Mouse (Mus musculus) spleen, adult 2 months (tissue): Measurements from ENCODE around the gene Timm8a2. TPM values are rescaled to one million over a fixed set of nuclear protein-coding genes. Genes with fewer than 3 reads are reported as not detected.

Experiments used
- DNase-seq, 2 experiments: peaks; one replicate each; pipeline versions ENCODE4 v3.0.0 to v3.0.0-alpha.2; 2012 to 2021; ENCODE audit warnings: low spot score in 2 of 2, low read depth in 1 of 2
- H3K27ac ChIP-seq: fragments of 200-500 bp; 2 replicates; pipeline ENCODE4 v1.5.1; 2012; ENCODE audit warnings: low read length, inconsistent platforms; ENCODE audit not compliant: insufficient read depth
- H3K27me3 ChIP-seq: fragments of 200-500 bp; 2 replicates; pipeline ENCODE4 v1.6.1; 2012; ENCODE audit warnings: mild to moderate bottlenecking, moderate library complexity, low read length, inconsistent platforms; ENCODE audit not compliant: control insufficient read depth, insufficient read depth
- H3K36me3 ChIP-seq: fragments of 200-500 bp; 2 replicates; pipeline ENCODE4 v1.6.1; 2012; ENCODE audit warnings: mild to moderate bottlenecking, low read length, inconsistent platforms; ENCODE audit not compliant: control insufficient read depth, insufficient read depth
- H3K4me1 ChIP-seq: fragments of 200-500 bp; 2 replicates; pipeline ENCODE4 v1.6.1; 2011; ENCODE audit warnings: inconsistent platforms; ENCODE audit not compliant: control insufficient read depth, insufficient read depth, insufficient read length
- H3K4me3 ChIP-seq: fragments of 200-500 bp; 2 replicates; pipeline ENCODE4 v1.5.1; 2011; ENCODE audit warnings: mild to moderate bottlenecking, inconsistent platforms; ENCODE audit not compliant: insufficient read depth, insufficient read length; ENCODE audit errors: extremely low read depth
- CTCF ChIP-seq: fragments of 200-500 bp; IDR thresholded peaks from 2 replicates; pipeline ENCODE4 v1.5.1; 2011; ENCODE audit warnings: mild to moderate bottlenecking, inconsistent platforms; ENCODE audit not compliant: insufficient read depth, insufficient read length, insufficient replicate concordance; ENCODE audit errors: extremely low read depth
- POLR2A ChIP-seq: fragments of 200-500 bp; IDR thresholded peaks from 2 replicates; pipeline ENCODE4 v1.6.1; 2011; ENCODE audit warnings: low read depth, low read length, inconsistent platforms
- WGBS: fragments of 180-500 bp; shearing (Covaris S2); methylation state at CpG from one replicate; pipeline ENCODE4 v1.1.7; 2018; 5-methylcytosine and 5-hydroxymethylcytosine counted together
- polyA plus RNA-seq: library from polyadenylated mRNA; depleted of rRNA; stranded (reverse); fragments of >200 nt; gene quantifications from 2 replicates; pipeline ENCODE4 v1.2.3, GENCODE M21; 2012

Gene Timm8a2
- polyA plus RNA-seq, 1 experiment: 0.23 TPM

- H3K27me3 ChIP-seq: no peaks in the 10 kb centered on the region
- H3K27ac ChIP-seq: peak overlapping the region; percentile 92
- no peak for DNase-seq
- 79% methylated on average over 8 of the region's 8 CpGs for WGBS
- no peak overlapping the region for H3K4me3 ChIP-seq
- TF ChIP-seq CTCF (no peak), POLR2A (no peak)
- peaks cover 4% of the 10 kb centered on the region for H3K36me3 ChIP-seq
- peaks cover 58% of the 10 kb centered on the region for H3K4me1 ChIP-seq
Observed at GRCm38 (mm10) chr14:122011768-122012167, 22.7 kb upstream of the Timm8a2 start.

GRCm38 (mm10) chr14:122012193-122012592, 22.3 kb upstream of the Timm8a2 start:
- WGBS: 37% methylated on average over 5 of the region's 5 CpGs
- H3K27ac ChIP-seq: peak overlapping the region; percentile 92
- H3K4me1 ChIP-seq: peaks cover 58% of the 10 kb centered on the region
- H3K36me3 ChIP-seq: peaks cover 4% of the 10 kb centered on the region
- H3K27me3 ChIP-seq: no peaks in the 10 kb centered on the region
- H3K4me3 ChIP-seq: no peak overlapping the region
- DNase-seq: no peak
- no peak for TF ChIP-seq CTCF
- TF ChIP-seq POLR2A: no peak

- Histone ChIP-seq H3K4me3 (no peak overlapping the region), H3K27me3 (no peaks in the 10 kb centered on the region), H3K27ac (peak overlapping the region; percentile 95), H3K36me3 (peaks cover 4% of the 10 kb centered on the region), H3K4me1 (peaks cover 59% of the 10 kb centered on the region)
- WGBS: 35% methylated on average over 13 of the region's 13 CpGs
- TF ChIP-seq CTCF (no peak), POLR2A (peak; percentile 8; the same call in 1 of the 2 replicates)
- DNase-seq: peak in 1 of 2 experiments; percentile 57
Observed at GRCm38 (mm10) chr14:122012814-122013213, 21.7 kb upstream of the Timm8a2 start.

GRCm38 (mm10) chr14:122013417-122013951, 21.0 kb upstream of the Timm8a2 start:
- 11% methylated on average over 14 of the region's 14 CpGs for WGBS
- DNase-seq: peak in 1 of 2 experiments; percentile 69
- peak overlapping the region; percentile 95 for H3K27ac ChIP-seq

GRCm38 (mm10) chr14:122017958-122018357, 16.5 kb upstream of the Timm8a2 start:
- TF ChIP-seq POLR2A (no peak), CTCF (no peak)
- 46% methylated on average over 2 of the region's 2 CpGs for WGBS
- peak overlapping the region; percentile 61 for H3K27ac ChIP-seq
- H3K27me3 ChIP-seq: no peaks in the 10 kb centered on the region
- peaks cover 12% of the 10 kb centered on the region for H3K36me3 ChIP-seq
- peaks cover 32% of the 10 kb centered on the region for H3K4me1 ChIP-seq
- DNase-seq: no peak
- no peak overlapping the region for H3K4me3 ChIP-seq

More at GRCm38 (mm10) chr14:122013417-122013951, 21.0 kb upstream of the Timm8a2 start:
- no peaks in the 10 kb centered on the region for H3K27me3 ChIP-seq
- peaks cover 4% of the 10 kb centered on the region for H3K36me3 ChIP-seq
- TF ChIP-seq POLR2A: peak; percentile 48; the same call in 1 of the 2 replicates
- no peak for TF ChIP-seq CTCF
- peak overlapping the region; percentile 15; the same call in 1 of the 2 replicates for H3K4me3 ChIP-seq
- peaks cover 61% of the 10 kb centered on the region for H3K4me1 ChIP-seq

- no peak for TF ChIP-seq CTCF
- TF ChIP-seq POLR2A: no peak
- whole genome bisulfite sequencing: 84% methylated on average over 2 of the region's 2 CpGs
- H3K27ac ChIP-seq: no peak overlapping the region
- H3K27me3 ChIP-seq: no peaks in the 10 kb centered on the region
- no peak overlapping the region for H3K4me3 ChIP-seq
- no peak for DNase-seq
- H3K36me3 ChIP-seq: peaks cover 17% of the 10 kb centered on the region
- H3K4me1 ChIP-seq: peaks cover 22% of the 10 kb centered on the region; the same call in 1 of the 2 replicates
Observed at GRCm38 (mm10) chr14:122019389-122019788, 15.1 kb upstream of the Timm8a2 start.

GRCm38 (mm10) chr14:122020567-122020966, 13.9 kb upstream of the Timm8a2 start:
- DNase-seq: no peak
- 97% methylated on average over 6 of the region's 6 CpGs for WGBS
- H3K36me3 ChIP-seq: peaks cover 17% of the 10 kb centered on the region
- H3K27ac ChIP-seq: no peak overlapping the region
- no peaks in the 10 kb centered on the region for H3K27me3 ChIP-seq
- H3K4me1 ChIP-seq: peaks cover 11% of the 10 kb centered on the region; the same call in 1 of the 2 replicates
- TF ChIP-seq POLR2A: no peak
- no peak for TF ChIP-seq CTCF
- no peak overlapping the region for H3K4me3 ChIP-seq
